Comparison of ENCODE assay signal across 18 mouse cellular contexts in the genomic region with DNA sequence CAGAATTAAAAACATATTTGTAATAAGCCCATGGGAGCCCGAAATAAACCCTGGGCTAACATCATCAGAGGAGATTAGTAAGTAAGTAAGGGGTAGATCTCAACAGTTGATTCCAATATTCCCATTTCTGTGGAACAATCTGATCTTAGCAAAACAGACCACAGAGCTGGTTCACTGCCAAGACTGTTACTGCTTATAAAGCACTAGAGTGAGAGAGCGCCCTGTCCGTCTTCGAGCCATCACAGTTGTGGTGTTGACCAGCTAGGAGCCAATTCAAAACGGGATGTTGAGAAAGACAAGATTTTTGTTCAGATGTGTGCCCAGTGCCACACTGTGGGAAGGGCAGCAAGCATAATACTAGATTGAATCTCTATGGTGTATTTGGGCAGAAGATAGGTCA. TPM values are rescaled to one million over a fixed set of nuclear protein-coding genes. Genes with fewer than 3 reads are reported as not detected.
A peak's percentile ranks its signal among the peaks of the same experiment; 100 is the strongest.
DNase-seq lines count a peak whose midpoint lies in the region; TF ChIP-seq lines count a peak whose summit lies in the region.
"Had no signal": no experiment of that assay in that cellular context is flagged by ENCODE, and none has a peak within 500 bp of the region (broad histone marks: within the 10 kb centered on the region; RNA-seq: fewer than 3 reads in every experiment).

No protein-coding gene starts in this region.

- DNase-seq in cerebellum, adult 9-10 months, result peak; percentile 34
- no peak for DNase-seq in cerebellum, adult 11 months
- DNase-seq in kidney, adult 2 months, result peak; percentile 11
- no peak for DNase-seq in kidney, adult 11 months
- peak; percentile 18 for DNase-seq in layer of hippocampus, adult 9-11 months
- no peak for DNase-seq in layer of hippocampus, postnatal 25 days (ENCODE audit: extremely low spot score in 1 of 2, low spot score in 1 of 2)
- DNase-seq in brain, embryonic 14.5 days (ENCODE audit: low read depth), result peak; percentile 2
- DNase-seq: adrenal gland, postnatal 14 days; heart, postnatal 36 days; lung, adult 18-20 months; thymus, postnatal 14 days had no signal

- TF ChIP-seq CTCF in kidney, adult 2 months (conservative IDR thresholded peaks at IDR 0.05; ENCODE audit: insufficient read depth, insufficient read length, low read depth, low read length), result no peak
- no peak for TF ChIP-seq CTCF in brain, embryonic 14.5 days (IDR thresholded peaks at IDR 0.05; ENCODE audit: borderline replicate concordance, extremely low read depth, insufficient read depth, insufficient read length)

- no peak overlapping the region for H3K27ac ChIP-seq in kidney, adult 2 months (ENCODE audit: insufficient read depth, low read depth, low read length)
- H3K27ac ChIP-seq: embryonic facial prominence, embryonic 13.5 days; hindbrain, embryonic 15.5 days; midbrain, embryonic 12.5 days; neural tube, embryonic 15.5 days had no signal

- WGBS in kidney, adult 2 months, result 74% methylated on average over 5 of the region's 5 CpGs

- no peaks in the 10 kb centered on the region for H3K27me3 ChIP-seq in kidney, adult 2 months (replicated peaks; ENCODE audit: control insufficient read depth, insufficient read depth, low read length)
- H3K27me3 ChIP-seq: CH12.LX; embryonic facial prominence, embryonic 13.5 days; heart, embryonic 12.5 days; hindbrain, embryonic 15.5 days; midbrain, embryonic 12.5 days; neural tube, embryonic 15.5 days had no signal

- no peak overlapping the region for H3K4me3 ChIP-seq in kidney, adult 2 months (ENCODE audit: insufficient read depth, low read depth, low read length)
- H3K4me3 ChIP-seq: embryonic facial prominence, embryonic 13.5 days; heart, embryonic 12.5 days; hindbrain, embryonic 15.5 days; midbrain, embryonic 12.5 days; myocyte; neural tube, embryonic 15.5 days had no signal

- no peak for TF ChIP-seq POLR2A in kidney, adult 2 months (IDR thresholded peaks at IDR 0.05; ENCODE audit: low read depth, low read length)
- no peak for TF ChIP-seq POLR2A in brain, embryonic 14.5 days (IDR thresholded peaks at IDR 0.05; ENCODE audit: borderline replicate concordance, extremely low read depth, insufficient read depth, insufficient read length, poor library complexity, severe bottlenecking)

- H3K4me1 ChIP-seq in kidney, adult 2 months (ENCODE audit: control insufficient read depth, insufficient read depth, low read length), result no peaks in the 10 kb centered on the region; the same call in 1 of the 2 replicates
- H3K4me1 ChIP-seq: heart, embryonic 12.5 days; hindbrain, embryonic 15.5 days; midbrain, embryonic 12.5 days; neural tube, embryonic 15.5 days had no signal

- peaks cover 21% of the 10 kb centered on the region for H3K36me3 ChIP-seq in kidney, adult 2 months (ENCODE audit: control insufficient read depth, insufficient read depth, low read length)

RNA-seq across cellular contexts. Expression of gene Ttc19, which starts 49.9 kb away (rescaled TPM):
- 10.1 and 12.2 TPM in 2 replicates for polyA plus RNA-seq in kidney, adult 2 months (2012; rRNA removed)
- 10 to 100 TPM; 76.6 to 86.4 TPM for total RNA-seq in layer of hippocampus, postnatal 25 days (2021)
- 28.2 and 29.5 TPM in 2 replicates for polyA plus RNA-seq in brain, embryonic 14.5 days (2012; rRNA removed)

RNA-seq across cellular contexts. Expression of gene Zswim7, which starts 50.0 kb away (rescaled TPM):
- polyA plus RNA-seq in kidney, adult 2 months (2012; rRNA removed), result 33.1 and 38.5 TPM in 2 replicates
- 10 to 100 TPM; 14.2 to 16.0 TPM for total RNA-seq in layer of hippocampus, postnatal 25 days (2021)
- polyA plus RNA-seq in brain, embryonic 14.5 days (2012; rRNA removed), result 9.6 and 12.0 TPM in 2 replicates

Comparison
In these comparisons a context has a peak if more than half of its experiments do, and no peak if none do; other contexts are left out.
1. DNase-seq: peak in cerebellum, adult 9-10 months (single experiment), kidney, adult 2 months (single experiment), layer of hippocampus, adult 9-11 months (single experiment) and brain, embryonic 14.5 days (single experiment); none in cerebellum, adult 11 months (single experiment), kidney, adult 11 months (single experiment) and layer of hippocampus, postnatal 25 days (0 of 2).